Mouse (Mus musculus) kidney, postnatal 10 days (tissue): ENCODE data around the gene Gm10226.
"Not testable (repeated sequence)": the region's sequence is repeated elsewhere in the genome, so short reads cannot be mapped to it uniquely, and the experiment has no call there.

Source experiments
- DNase-seq: peaks from one replicate; pipeline ENCODE4 v3.0.0; 2021; ENCODE audit warnings: mixed read lengths

The Gm10226 gene

GRCm38 (mm10) chr17:21691560-21691959 is at the start of gene Gm10226:
Gene Gm10226 (plus strand): TSS chr17:21691860.
- no peak for DNase-seq

- peak; percentile 6 for DNase-seq
Observed at GRCm38 (mm10) chr17:21648791-21649190, 42.9 kb upstream of the Gm10226 start.

GRCm38 (mm10) chr17:21649936-21650335 is 41.7 kb upstream of the Gm10226 start:
- DNase-seq, result peak; percentile 34

- DNase-seq, result peak; percentile 85
Observed at GRCm38 (mm10) chr17:21650364-21650907, 41.2 kb upstream of the Gm10226 start, which contains the start of gene Zfp983. Gene Zfp983 (plus strand): TSS chr17:21650624.

- DNase-seq, result not testable (repeated sequence)
Observed at GRCm38 (mm10) chr17:21678826-21679225, 12.8 kb upstream of the Gm10226 start.

- DNase-seq, result peak; percentile 90
Observed at GRCm38 (mm10) chr17:21679273-21680018, 12.2 kb upstream of the Gm10226 start.

GRCm38 (mm10) chr17:21680019-21680376 is 11.7 kb upstream of the Gm10226 start:
- DNase-seq, result not testable (repeated sequence)

- no peak for DNase-seq
Observed at GRCm38 (mm10) chr17:21693342-21693741, 1.7 kb downstream of the Gm10226 start.

- no peak for DNase-seq
Observed at GRCm38 (mm10) chr17:21696073-21696472, 4.4 kb downstream of the Gm10226 start.

- no peak for DNase-seq
Observed at GRCm38 (mm10) chr17:21702281-21703240, 10.9 kb downstream of the Gm10226 start.

- DNase-seq, result no peak
Observed at GRCm38 (mm10) chr17:21703414-21703813, 11.8 kb downstream of the Gm10226 start.

GRCm38 (mm10) chr17:21707343-21707996 is 15.8 kb downstream of the Gm10226 start, which contains the start of gene Zfp760:
Gene Zfp760 (plus strand): TSS chr17:21707741.
- peak; percentile 92 for DNase-seq

- no peak for DNase-seq
Observed at GRCm38 (mm10) chr17:21708401-21708800, 16.7 kb downstream of the Gm10226 start.

GRCm38 (mm10) chr17:21730495-21730894 is 38.8 kb downstream of the Gm10226 start, which contains the start of gene Zfp229:
Gene Zfp229 (plus strand): TSS chr17:21730795.
- DNase-seq, result not testable (repeated sequence)

GRCm38 (mm10) chr17:21733049-21733448 is 41.4 kb downstream of the Gm10226 start:
- peak; percentile 7 for DNase-seq

- peak; percentile 80 for DNase-seq
Observed at GRCm38 (mm10) chr17:21733529-21734031, 41.9 kb downstream of the Gm10226 start.
